Mouse (Mus musculus): ENCODE results near the gene Bicra. TPM values are rescaled to one million over a fixed set of nuclear protein-coding genes. Genes with fewer than 3 reads are reported as not detected.
A peak's percentile ranks its signal among the peaks of the same experiment; 100 is the strongest.

Gene Bicra
- polyA plus RNA-seq, 1 experiment from 2014 or later, result 9.6 TPM

GRCm38 (mm10) chr7:15937491-15937890 lies 110.2 kb downstream of the Bicra start:
- WGBS, result 88% methylated on average over 5 of the region's 5 CpGs

GRCm38 (mm10) chr7:15933437-15934359 lies 114.0 kb downstream of the Bicra start:
- no peak for ATAC-seq (ENCODE audit: low read depth)
- Histone ChIP-seq H3K4me3 (ENCODE audit: low read depth, low read length) (no peak overlapping the region), H3K36me3 (ENCODE audit: control insufficient read depth, insufficient read depth, low read length) (peaks cover 18% of the 10 kb centered on the region), H3K4me2 (ENCODE audit: low read depth, low read length) (no peak overlapping the region), H3K4me1 (ENCODE audit: control insufficient read depth, insufficient read depth, low read length) (no peaks in the 10 kb centered on the region), H3K27ac (ENCODE audit: low read depth, low read length) (no peak overlapping the region), H3K27me3 (ENCODE audit: control insufficient read depth, insufficient read depth, low read length) (no peaks in the 10 kb centered on the region), H3K9ac (replicated peaks; ENCODE audit: low read depth, low read length) (no peak overlapping the region), H3K9me3 (ENCODE audit: control insufficient read depth, low read length) (no peaks in the 10 kb centered on the region)
- WGBS, result 62% methylated on average over 16 of the region's 16 CpGs

More at GRCm38 (mm10) chr7:15937491-15937890, 110.2 kb downstream of the Bicra start:
- Histone ChIP-seq H3K27ac (ENCODE audit: low read depth, low read length) (no peak overlapping the region), H3K36me3 (ENCODE audit: control insufficient read depth, insufficient read depth, low read length) (peaks cover 55% of the 10 kb centered on the region), H3K9ac (replicated peaks; ENCODE audit: low read depth, low read length) (no peak overlapping the region), H3K4me2 (ENCODE audit: low read depth, low read length) (no peak overlapping the region), H3K9me3 (ENCODE audit: control insufficient read depth, low read length) (no peaks in the 10 kb centered on the region), H3K27me3 (ENCODE audit: control insufficient read depth, insufficient read depth, low read length) (no peaks in the 10 kb centered on the region), H3K4me3 (ENCODE audit: low read depth, low read length) (no peak overlapping the region), H3K4me1 (ENCODE audit: control insufficient read depth, insufficient read depth, low read length) (no peaks in the 10 kb centered on the region)
- ATAC-seq (ENCODE audit: low read depth), result no peak

GRCm38 (mm10) chr7:15931635-15932034 lies 116.1 kb downstream of the Bicra start:
- ATAC-seq (ENCODE audit: low read depth), result no peak
- H3K4me3 ChIP-seq (ENCODE audit: low read depth, low read length), result no peak overlapping the region
- H3K9ac ChIP-seq (replicated peaks; ENCODE audit: low read depth, low read length), result no peak overlapping the region
- H3K36me3 ChIP-seq (ENCODE audit: control insufficient read depth, insufficient read depth, low read length), result no peaks in the 10 kb centered on the region
- 94% methylated on average over 3 of the region's 3 CpGs for WGBS
- H3K4me1 ChIP-seq (ENCODE audit: control insufficient read depth, insufficient read depth, low read length), result no peaks in the 10 kb centered on the region
- no peaks in the 10 kb centered on the region for H3K27me3 ChIP-seq (ENCODE audit: control insufficient read depth, insufficient read depth, low read length)
- H3K9me3 ChIP-seq (ENCODE audit: control insufficient read depth, low read length), result no peaks in the 10 kb centered on the region
- H3K27ac ChIP-seq (ENCODE audit: low read depth, low read length), result no peak overlapping the region
- no peak overlapping the region for H3K4me2 ChIP-seq (ENCODE audit: low read depth, low read length)

- WGBS, result 71% methylated on average over 2 of the region's 2 CpGs
- no peaks in the 10 kb centered on the region for H3K9me3 ChIP-seq (ENCODE audit: control insufficient read depth, low read length)
- no peaks in the 10 kb centered on the region for H3K36me3 ChIP-seq (ENCODE audit: control insufficient read depth, insufficient read depth, low read length)
- no peaks in the 10 kb centered on the region for H3K4me1 ChIP-seq (ENCODE audit: control insufficient read depth, insufficient read depth, low read length)
- H3K4me3 ChIP-seq (ENCODE audit: low read depth, low read length), result no peak overlapping the region
- no peaks in the 10 kb centered on the region for H3K27me3 ChIP-seq (ENCODE audit: control insufficient read depth, insufficient read depth, low read length)
- H3K4me2 ChIP-seq (ENCODE audit: low read depth, low read length), result no peak overlapping the region
- no peak for ATAC-seq (ENCODE audit: low read depth)
- H3K27ac ChIP-seq (ENCODE audit: low read depth, low read length), result no peak overlapping the region
- no peak overlapping the region for H3K9ac ChIP-seq (replicated peaks; ENCODE audit: low read depth, low read length)
Observed at GRCm38 (mm10) chr7:15930543-15930942, 117.2 kb downstream of the Bicra start.

DNA sequence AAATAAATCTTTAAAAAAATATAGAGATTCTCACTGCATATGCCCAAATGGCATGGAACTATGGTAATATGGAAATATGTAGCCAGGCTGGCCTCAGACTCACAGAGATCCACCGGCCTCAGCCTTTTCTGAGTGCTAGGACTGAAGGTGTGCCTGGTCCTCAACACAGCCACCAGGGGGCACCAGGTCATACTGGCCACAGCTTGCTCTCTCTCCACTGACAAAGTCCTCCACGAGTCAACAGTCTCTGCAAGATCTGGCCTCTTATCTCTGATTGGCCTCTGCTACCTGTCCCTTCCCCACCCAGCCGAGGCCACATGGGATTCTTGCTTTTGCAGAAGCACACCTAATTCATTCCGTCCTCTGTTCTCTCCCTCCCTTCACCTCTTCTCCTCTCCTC lies 117.8 kb downstream of the Bicra start:
- WGBS, result 40% methylated on average over 4 of the region's 4 CpGs
- no peaks in the 10 kb centered on the region for H3K27me3 ChIP-seq (ENCODE audit: control insufficient read depth, insufficient read depth, low read length)
- H3K4me1 ChIP-seq (ENCODE audit: control insufficient read depth, insufficient read depth, low read length), result no peaks in the 10 kb centered on the region
- no peak overlapping the region for H3K4me2 ChIP-seq (ENCODE audit: low read depth, low read length)
- H3K4me3 ChIP-seq (ENCODE audit: low read depth, low read length), result no peak overlapping the region
- no peak overlapping the region for H3K27ac ChIP-seq (ENCODE audit: low read depth, low read length)
- no peaks in the 10 kb centered on the region for H3K9me3 ChIP-seq (ENCODE audit: control insufficient read depth, low read length)
- no peaks in the 10 kb centered on the region for H3K36me3 ChIP-seq (ENCODE audit: control insufficient read depth, insufficient read depth, low read length)
- no peak for ATAC-seq (ENCODE audit: low read depth)
- H3K9ac ChIP-seq (replicated peaks; ENCODE audit: low read depth, low read length), result no peak overlapping the region

GRCm38 (mm10) chr7:15922220-15922773 lies 125.4 kb downstream of the Bicra start, which contains the start of gene Selenow:
TSS of gene Selenow (minus strand) at chr7:15922402.
- Histone ChIP-seq H3K4me3 (ENCODE audit: low read depth, low read length) (peak within 1 kb of the TSS; percentile 85), H3K4me2 (ENCODE audit: low read depth, low read length) (peak within 1 kb of the TSS; percentile 65), H3K27ac (ENCODE audit: low read depth, low read length) (peak within 1 kb of the TSS; percentile 73), H3K27me3 (ENCODE audit: control insufficient read depth, insufficient read depth, low read length) (no peaks in the 10 kb centered on the region), H3K4me1 (ENCODE audit: control insufficient read depth, insufficient read depth, low read length) (peaks cover 12% of the 10 kb centered on the region; the same call in 1 of the 2 replicates), H3K9me3 (ENCODE audit: control insufficient read depth, low read length) (no peaks in the 10 kb centered on the region), H3K9ac (replicated peaks; ENCODE audit: low read depth, low read length) (peak within 1 kb of the TSS; percentile 64), H3K36me3 (ENCODE audit: control insufficient read depth, insufficient read depth, low read length) (peaks cover 10% of the 10 kb centered on the region)
- under 1% methylated on average over 33 of the region's 33 CpGs for WGBS
- ATAC-seq (ENCODE audit: low read depth), result peak; percentile 95

DNA sequence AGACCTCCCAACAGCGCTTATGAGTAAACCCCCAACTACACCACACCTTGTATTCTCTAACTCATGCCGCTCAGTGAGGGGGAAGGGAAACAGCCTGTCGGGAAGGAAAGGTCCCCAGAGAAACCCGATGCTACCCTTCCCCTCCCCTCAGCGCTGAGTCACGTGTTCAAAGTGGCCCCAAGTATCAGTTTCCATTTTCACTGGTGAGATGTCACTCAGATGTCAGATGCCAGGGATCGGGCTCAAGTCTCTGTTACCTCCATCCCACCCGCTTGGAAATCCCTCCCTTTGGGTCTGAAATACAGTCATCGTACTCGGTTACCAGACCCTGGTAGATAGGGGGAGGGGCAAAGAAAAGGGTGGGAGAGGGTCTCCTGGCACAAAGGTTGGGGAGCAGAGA lies 125.9 kb downstream of the Bicra start:
- ATAC-seq (ENCODE audit: low read depth), result peak; percentile 44
- under 1% methylated on average over 10 of the region's 10 CpGs for WGBS
- Histone ChIP-seq H3K27ac (ENCODE audit: low read depth, low read length) (peak overlapping the region; percentile 73), H3K36me3 (ENCODE audit: control insufficient read depth, insufficient read depth, low read length) (peaks cover 10% of the 10 kb centered on the region), H3K4me3 (ENCODE audit: low read depth, low read length) (peak overlapping the region; percentile 85), H3K9ac (replicated peaks; ENCODE audit: low read depth, low read length) (peak overlapping the region; percentile 64), H3K4me2 (ENCODE audit: low read depth, low read length) (peak overlapping the region; percentile 65), H3K27me3 (ENCODE audit: control insufficient read depth, insufficient read depth, low read length) (no peaks in the 10 kb centered on the region), H3K9me3 (ENCODE audit: control insufficient read depth, low read length) (no peaks in the 10 kb centered on the region), H3K4me1 (ENCODE audit: control insufficient read depth, insufficient read depth, low read length) (peaks cover 12% of the 10 kb centered on the region; the same call in 1 of the 2 replicates)

Measured in neural tube, embryonic 14.5 days (tissue).